Mouse (Mus musculus) frontal cortex, adult (tissue): ENCODE data around the gene Efcab10.

Experiments
- ATAC-seq: cut with Nextera tagmentation; 2 replicates; pipeline ENCODE4 v1.9.2; 2017; ENCODE audit warnings: mild to moderate bottlenecking, moderate library complexity, mixed read lengths; ENCODE audit not compliant: low TSS enrichment

Gene Efcab10

GRCm38 (mm10) chr12:33394804-33395623 lies at the start of gene Efcab10:
Gene Efcab10, plus strand, starts transcription at chr12:33394854.
- ATAC-seq: peak; percentile 89

GRCm38 (mm10) chr12:33344970-33345772 lies 49.5 kb upstream of the Efcab10 start:
- peak; percentile 75 for ATAC-seq

- ATAC-seq: peak; percentile 12; the same call in 1 of the 2 replicates
These were observed 48.8 kb upstream of the Efcab10 start for GRCm38 (mm10) chr12:33345773-33346435.

- no peak for ATAC-seq
These were observed 42.0 kb upstream of the Efcab10 start for GRCm38 (mm10) chr12:33352671-33353070.

GRCm38 (mm10) chr12:33358345-33358744 lies 36.3 kb upstream of the Efcab10 start:
- ATAC-seq: no peak

- ATAC-seq: no peak
These were observed 35.4 kb upstream of the Efcab10 start for GRCm38 (mm10) chr12:33359209-33359608.

GRCm38 (mm10) chr12:33359878-33360482 lies 34.7 kb upstream of the Efcab10 start:
- ATAC-seq: peak; percentile 83

GRCm38 (mm10) chr12:33360729-33361128 lies 33.9 kb upstream of the Efcab10 start:
- ATAC-seq: peak; percentile 76

GRCm38 (mm10) chr12:33364511-33364910 lies 30.1 kb upstream of the Efcab10 start:
- no peak for ATAC-seq

- no peak for ATAC-seq
These were observed 29.5 kb upstream of the Efcab10 start for GRCm38 (mm10) chr12:33365133-33365532.

GRCm38 (mm10) chr12:33369555-33369954 lies 25.1 kb upstream of the Efcab10 start:
- ATAC-seq: 0 out of 2 replicates have a peak, but pooled peaks have one; percentile 18

- peak; percentile 87 for ATAC-seq
These were observed 14.8 kb upstream of the Efcab10 start for GRCm38 (mm10) chr12:33379624-33380445.

GRCm38 (mm10) chr12:33388842-33389241 lies 5.8 kb upstream of the Efcab10 start:
- ATAC-seq: peak; percentile 98

GRCm38 (mm10) chr12:33390844-33391560 lies 3.7 kb upstream of the Efcab10 start:
- ATAC-seq: no peak

GRCm38 (mm10) chr12:33403265-33403693 lies 8.6 kb downstream of the Efcab10 start:
- peak; percentile 88 for ATAC-seq

GRCm38 (mm10) chr12:33404996-33405395 lies 10.3 kb downstream of the Efcab10 start:
- no peak; the same call in 1 of the 2 replicates for ATAC-seq

- ATAC-seq: peak; percentile 77
These were observed 10.9 kb downstream of the Efcab10 start for GRCm38 (mm10) chr12:33405398-33406026.

- peak; percentile 80 for ATAC-seq
These were observed 17.0 kb downstream of the Efcab10 start for GRCm38 (mm10) chr12:33411580-33412151.

GRCm38 (mm10) chr12:33424329-33424728 lies 29.7 kb downstream of the Efcab10 start:
- ATAC-seq: peak; percentile 95
